Mouse (Mus musculus) testis, adult 2 months (tissue): ENCODE measurements around the gene Zbtb38.

Experiments used
- CTCF ChIP-seq: fragments of 200-500 bp; IDR thresholded peaks from 2 replicates; pipeline ENCODE4 v1.5.1; 2012; ENCODE audit warnings: low read depth, mild to moderate bottlenecking, inconsistent platforms, low read length, moderate library complexity; ENCODE audit not compliant: control insufficient read depth, insufficient read depth, insufficient replicate concordance
- POLR2A ChIP-seq: fragments of 200-500 bp; IDR thresholded peaks from 2 replicates; pipeline ENCODE4 v1.6.1; 2012; ENCODE audit warnings: low read depth, mild to moderate bottlenecking, inconsistent platforms, low read length, moderate library complexity; ENCODE audit not compliant: control insufficient read depth

DNA sequence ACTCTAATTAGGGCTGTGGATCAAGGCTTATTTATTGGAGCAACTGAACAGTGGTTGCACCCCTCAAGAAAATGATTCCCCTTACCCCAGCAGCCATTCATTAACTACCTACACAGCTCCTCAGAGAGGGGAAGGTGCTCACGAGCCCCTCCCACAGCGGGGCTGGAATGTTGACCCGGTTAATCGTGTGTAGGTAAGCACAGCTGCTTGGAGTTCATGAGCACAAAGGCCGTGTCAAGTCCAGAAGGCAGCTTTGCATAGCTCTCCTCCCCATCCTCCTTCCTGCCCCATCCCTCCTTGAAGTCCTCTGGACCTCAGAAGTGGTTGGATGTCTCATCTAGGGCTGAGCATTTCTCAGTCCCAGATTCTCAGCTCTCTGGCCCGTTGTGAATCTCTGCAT is 117.5 kb downstream of the Zbtb38 start:
- TF ChIP-seq CTCF = no peak
- no peak for TF ChIP-seq POLR2A
